Mouse (Mus musculus) lung, embryonic 15.5 days (tissue): ENCODE results near the gene Phactr1. TPM values are rescaled to one million over a fixed set of nuclear protein-coding genes. Genes with fewer than 3 reads are reported as not detected.

Source experiments
- ATAC-seq: fragments of 200-750 bp; cut with Nextera tagmentation; 2 replicates; pipeline ENCODE4 v1.8.0; 2017; ENCODE audit warnings: moderate number of reproducible peaks, borderline replicate concordance; ENCODE audit not compliant: low FRiP score, low TSS enrichment; ENCODE audit errors: extremely low read depth
- H3K27ac ChIP-seq: fragments of 300-500 bp; sonication (generic); 2 replicates; pipeline ENCODE4 v1.5.1; 2015; ENCODE audit warnings: moderate library complexity, mild to moderate bottlenecking, inconsistent platforms
- H3K27me3 ChIP-seq: fragments of 300-500 bp; sonication (generic); 2 replicates; pipeline ENCODE4 v1.6.1; 2015; ENCODE audit warnings: inconsistent platforms
- H3K36me3 ChIP-seq: fragments of 300-500 bp; sonication (generic); 2 replicates; pipeline ENCODE4 v1.6.1; 2015; ENCODE audit warnings: inconsistent platforms
- H3K4me1 ChIP-seq: fragments of 300-500 bp; sonication (generic); 2 replicates; pipeline ENCODE4 v1.6.1; 2015; ENCODE audit warnings: inconsistent platforms
- H3K4me2 ChIP-seq: fragments of 300-500 bp; sonication (generic); 2 replicates; pipeline ENCODE4 v1.6.1; 2015; ENCODE audit warnings: inconsistent platforms, mild to moderate bottlenecking, moderate library complexity
- H3K4me3 ChIP-seq: fragments of 300-500 bp; sonication (generic); 2 replicates; pipeline ENCODE4 v1.5.1; 2015; ENCODE audit warnings: mild to moderate bottlenecking, inconsistent platforms
- H3K9ac ChIP-seq: fragments of 300-500 bp; sonication (generic); 2 replicates; pipeline ENCODE4 v1.6.1; 2015; ENCODE audit warnings: inconsistent platforms
- H3K9me3 ChIP-seq: fragments of 300-500 bp; sonication (generic); 2 replicates; pipeline ENCODE4 v1.6.1; 2016; ENCODE audit warnings: inconsistent platforms
- WGBS: fragments of 180-500 bp; shearing (Covaris S2); methylation state at CpG from one replicate; pipeline ENCODE4 v1.1.7; 2015; 5-methylcytosine and 5-hydroxymethylcytosine counted together
- polyA plus RNA-seq: library from polyadenylated mRNA; unstranded; fragments of >200 nt; fragmentation: Nextera tagmentation; extraction: Ambion mirVana; gene quantifications from 2 replicates; pipeline ENCODE4 v1.2.1, GENCODE M21; 2015

The Phactr1 gene
- polyA plus RNA-seq, 1 experiment from 2014 or later, result 6.4 TPM

GRCm38 (mm10) chr13:43148692-43149091 lies 468.3 kb downstream of the Phactr1 start:
- Histone ChIP-seq H3K27me3 (no peaks in the 10 kb centered on the region), H3K4me3 (no peak overlapping the region), H3K4me2 (no peak overlapping the region), H3K27ac (no peak overlapping the region), H3K9me3 (no peaks in the 10 kb centered on the region), H3K36me3 (peaks cover 22% of the 10 kb centered on the region; the same call in 1 of the 2 replicates), H3K9ac (no peak overlapping the region), H3K4me1 (no peaks in the 10 kb centered on the region)
- WGBS, result 80% methylated on average over 4 of the region's 4 CpGs
- no peak for ATAC-seq

DNA sequence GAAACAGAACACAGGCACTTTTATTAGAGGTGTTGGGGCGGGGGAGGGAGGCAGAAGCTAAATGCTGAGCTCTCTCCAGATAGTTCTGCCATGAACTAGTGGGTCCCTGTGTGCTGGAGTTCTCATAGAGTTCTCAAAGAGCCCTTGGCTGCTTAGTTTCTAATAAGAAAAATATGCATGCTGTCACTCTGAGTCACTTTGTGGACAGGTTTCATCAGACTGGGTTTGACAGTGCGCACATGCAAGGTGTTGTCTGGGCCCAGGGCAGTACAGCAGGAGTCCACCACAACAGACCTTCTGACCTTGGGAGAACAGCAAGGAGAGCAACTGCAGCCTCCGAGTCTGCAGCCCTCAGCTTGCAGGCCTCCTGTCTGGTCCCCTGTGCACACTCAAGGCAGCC lies 469.2 kb downstream of the Phactr1 start:
- H3K27me3 ChIP-seq, result no peaks in the 10 kb centered on the region
- H3K9me3 ChIP-seq, result no peaks in the 10 kb centered on the region
- H3K27ac ChIP-seq, result no peak overlapping the region
- ATAC-seq, result no peak
- H3K36me3 ChIP-seq, result peaks cover 22% of the 10 kb centered on the region; the same call in 1 of the 2 replicates
- H3K4me2 ChIP-seq, result no peak overlapping the region
- no peak overlapping the region for H3K9ac ChIP-seq
- 85% methylated on average over 3 of the region's 3 CpGs for WGBS
- H3K4me1 ChIP-seq, result no peaks in the 10 kb centered on the region
- no peak overlapping the region for H3K4me3 ChIP-seq

DNA sequence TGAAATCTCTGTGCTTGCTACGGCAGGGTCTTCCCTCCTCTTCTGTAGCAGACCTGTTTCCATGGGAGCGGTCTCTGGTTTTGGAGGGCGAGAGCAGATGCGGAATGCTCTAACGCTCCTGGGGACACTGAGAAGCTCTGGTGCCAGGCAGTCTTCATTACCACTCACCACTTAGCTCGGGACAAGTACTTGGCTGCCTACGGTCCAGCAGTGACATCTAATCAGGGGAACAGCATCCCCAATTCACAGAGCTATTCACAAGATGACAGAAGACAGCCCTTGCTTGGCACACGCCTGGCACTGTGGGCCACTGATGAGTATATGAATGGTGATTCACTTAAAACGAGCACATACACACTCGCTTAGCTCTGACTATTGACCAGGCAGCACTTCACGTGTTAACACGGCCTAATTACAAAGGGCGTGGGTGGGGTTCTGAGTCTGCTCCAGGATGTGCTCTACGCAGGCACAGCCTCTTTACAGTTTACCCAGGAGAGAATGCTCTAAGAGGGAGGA lies 471.6 kb downstream of the Phactr1 start:
- H3K36me3 ChIP-seq, result peaks cover 22% of the 10 kb centered on the region; the same call in 1 of the 2 replicates
- H3K9ac ChIP-seq, result no peak overlapping the region
- ATAC-seq, result no peak
- no peaks in the 10 kb centered on the region for H3K27me3 ChIP-seq
- no peaks in the 10 kb centered on the region for H3K9me3 ChIP-seq
- H3K4me2 ChIP-seq, result no peak overlapping the region
- WGBS, result 86% methylated on average over 14 of the region's 14 CpGs
- H3K4me3 ChIP-seq, result no peak overlapping the region
- no peak overlapping the region for H3K27ac ChIP-seq
- H3K4me1 ChIP-seq, result no peaks in the 10 kb centered on the region

- Histone ChIP-seq H3K27ac (no peak overlapping the region), H3K4me1 (no peaks in the 10 kb centered on the region), H3K9me3 (no peaks in the 10 kb centered on the region), H3K27me3 (no peaks in the 10 kb centered on the region), H3K36me3 (peaks cover 8% of the 10 kb centered on the region; the same call in 1 of the 2 replicates), H3K4me3 (no peak overlapping the region), H3K9ac (no peak overlapping the region), H3K4me2 (no peak overlapping the region)
- 46% methylated on average over 5 of the region's 5 CpGs for WGBS
- ATAC-seq, result no peak
These were observed 476.9 kb downstream of the Phactr1 start for GRCm38 (mm10) chr13:43157370-43157769.

DNA sequence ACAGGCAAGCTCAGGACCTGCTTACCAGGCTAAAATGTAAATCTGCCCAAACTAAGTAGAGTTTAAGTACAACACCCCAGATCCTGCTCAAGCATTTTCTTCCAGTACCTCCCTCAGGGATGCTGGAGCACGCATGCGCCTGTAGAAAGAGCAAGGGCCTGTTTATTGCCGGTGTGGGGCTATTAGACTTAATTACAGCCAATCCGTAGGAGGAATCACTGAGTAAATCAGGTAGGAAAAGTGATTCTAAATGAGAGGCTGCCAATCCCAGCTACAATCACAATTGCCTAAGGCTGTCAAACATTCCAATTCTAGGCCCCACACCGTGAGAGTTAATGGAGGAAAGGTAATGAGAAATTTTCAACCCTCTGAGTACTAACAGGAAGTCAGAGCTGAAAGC lies 477.9 kb downstream of the Phactr1 start:
- WGBS, result 76% methylated on average over 5 of the region's 5 CpGs

GRCm38 (mm10) chr13:43159429-43159828 lies 479.0 kb downstream of the Phactr1 start:
- H3K4me3 ChIP-seq, result no peak overlapping the region
- H3K27ac ChIP-seq, result no peak overlapping the region
- H3K4me2 ChIP-seq, result no peak overlapping the region
- WGBS, result 37% methylated on average over 3 of the region's 3 CpGs
- ATAC-seq, result peak; percentile 72; the same call in 1 of the 2 replicates
- peaks cover 8% of the 10 kb centered on the region for H3K36me3 ChIP-seq
- no peaks in the 10 kb centered on the region for H3K27me3 ChIP-seq
- no peaks in the 10 kb centered on the region for H3K9me3 ChIP-seq
- no peaks in the 10 kb centered on the region for H3K4me1 ChIP-seq
- H3K9ac ChIP-seq, result no peak overlapping the region

More for the DNA sequence above, 477.9 kb downstream of the Phactr1 start:
- H3K27ac ChIP-seq, result no peak overlapping the region
- no peak overlapping the region for H3K9ac ChIP-seq
- no peaks in the 10 kb centered on the region for H3K9me3 ChIP-seq
- no peak overlapping the region for H3K4me3 ChIP-seq
- peaks cover 3% of the 10 kb centered on the region; the same call in 1 of the 2 replicates for H3K36me3 ChIP-seq
- no peaks in the 10 kb centered on the region for H3K27me3 ChIP-seq
- H3K4me2 ChIP-seq, result no peak overlapping the region
- no peak for ATAC-seq
- H3K4me1 ChIP-seq, result no peaks in the 10 kb centered on the region

GRCm38 (mm10) chr13:43167721-43168120 lies 487.3 kb downstream of the Phactr1 start:
- no peak overlapping the region for H3K4me2 ChIP-seq
- 74% methylated on average over 9 of the region's 9 CpGs for WGBS
- no peaks in the 10 kb centered on the region for H3K27me3 ChIP-seq
- H3K4me1 ChIP-seq, result peaks cover 11% of the 10 kb centered on the region
- no peak for ATAC-seq
- no peak overlapping the region for H3K9ac ChIP-seq
- H3K9me3 ChIP-seq, result no peaks in the 10 kb centered on the region
- no peak overlapping the region for H3K4me3 ChIP-seq
- no peak overlapping the region for H3K27ac ChIP-seq
- peaks cover 17% of the 10 kb centered on the region for H3K36me3 ChIP-seq

- under 1% methylated on average over 48 of the region's 48 CpGs for WGBS
- peak; percentile 94 for ATAC-seq
- peak within 1 kb of the TSS; percentile 68 for H3K4me3 ChIP-seq
These were observed 490.7 kb downstream of the Phactr1 start, which contains the start of gene Tbc1d7 for GRCm38 (mm10) chr13:43171020-43171710. Gene Tbc1d7 (minus strand): TSS chr13:43171501.

GRCm38 (mm10) chr13:43172036-43172713 lies 491.8 kb downstream of the Phactr1 start:
- no peak for ATAC-seq

More at GRCm38 (mm10) chr13:43171020-43171710, 490.7 kb downstream of the Phactr1 start, which contains the start of gene Tbc1d7:
- no peaks in the 10 kb centered on the region for H3K9me3 ChIP-seq
- H3K36me3 ChIP-seq, result no peaks in the 10 kb centered on the region
- H3K9ac ChIP-seq, result peak within 1 kb of the TSS; percentile 84
- H3K27ac ChIP-seq, result peak within 1 kb of the TSS; percentile 72
- no peaks in the 10 kb centered on the region for H3K27me3 ChIP-seq
- H3K4me1 ChIP-seq, result peaks cover 16% of the 10 kb centered on the region
- H3K4me2 ChIP-seq, result peak within 1 kb of the TSS; percentile 81

GRCm38 (mm10) chr13:43173262-43173661 lies 492.8 kb downstream of the Phactr1 start:
- Histone ChIP-seq H3K27ac (no peak overlapping the region), H3K9ac (no peak overlapping the region), H3K9me3 (no peaks in the 10 kb centered on the region), H3K4me1 (peaks cover 16% of the 10 kb centered on the region), H3K4me2 (peak overlapping the region; percentile 28; the same call in 1 of the 2 replicates), H3K36me3 (no peaks in the 10 kb centered on the region), H3K27me3 (no peaks in the 10 kb centered on the region), H3K4me3 (no peak overlapping the region)
- WGBS, result 12% methylated on average over 9 of the region's 9 CpGs
- no peak; the same call in 1 of the 2 replicates for ATAC-seq

More at GRCm38 (mm10) chr13:43172036-43172713, 491.8 kb downstream of the Phactr1 start:
- no peak overlapping the region for H3K9ac ChIP-seq
- H3K27me3 ChIP-seq, result no peaks in the 10 kb centered on the region
- H3K27ac ChIP-seq, result no peak overlapping the region
- H3K9me3 ChIP-seq, result no peaks in the 10 kb centered on the region
- peaks cover 16% of the 10 kb centered on the region for H3K4me1 ChIP-seq
- no peaks in the 10 kb centered on the region for H3K36me3 ChIP-seq
- H3K4me2 ChIP-seq, result peak overlapping the region; percentile 81
- H3K4me3 ChIP-seq, result peak overlapping the region; percentile 68
- 28% methylated on average over 14 of the region's 14 CpGs for WGBS

- Histone ChIP-seq H3K36me3 (no peaks in the 10 kb centered on the region), H3K27ac (no peak overlapping the region), H3K9me3 (no peaks in the 10 kb centered on the region), H3K4me3 (no peak overlapping the region), H3K4me2 (no peak overlapping the region), H3K9ac (no peak overlapping the region), H3K4me1 (peaks cover 15% of the 10 kb centered on the region), H3K27me3 (no peaks in the 10 kb centered on the region)
- 91% methylated on average over 3 of the region's 3 CpGs for WGBS
- ATAC-seq, result no peak
These were observed 496.3 kb downstream of the Phactr1 start for GRCm38 (mm10) chr13:43176676-43177075.

DNA sequence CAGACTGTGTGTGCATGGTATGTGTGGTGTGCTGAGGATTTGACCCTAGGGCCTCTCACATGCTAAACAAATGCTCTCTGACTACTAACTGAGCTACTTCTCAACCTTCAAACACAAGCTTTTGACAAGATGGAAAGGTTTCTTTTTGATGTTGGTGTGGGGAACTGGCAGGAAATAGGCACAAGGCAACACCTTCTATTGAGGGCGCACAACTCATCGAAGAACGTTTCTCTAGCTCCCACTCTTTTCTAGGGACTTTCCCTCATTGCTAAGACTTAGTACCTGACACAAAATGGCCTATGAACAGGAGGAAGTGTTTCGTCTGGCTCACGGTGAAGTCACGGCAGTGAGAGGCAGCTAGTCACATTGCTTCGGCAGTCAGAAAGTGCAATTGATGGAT lies 496.9 kb downstream of the Phactr1 start:
- Histone ChIP-seq H3K9me3 (no peaks in the 10 kb centered on the region), H3K27me3 (no peaks in the 10 kb centered on the region), H3K9ac (no peak overlapping the region), H3K4me2 (no peak overlapping the region), H3K4me1 (peaks cover 12% of the 10 kb centered on the region; the same call in 1 of the 2 replicates), H3K27ac (no peak overlapping the region), H3K36me3 (no peaks in the 10 kb centered on the region), H3K4me3 (no peak overlapping the region)
- no peak for ATAC-seq
- 71% methylated on average over 7 of the region's 7 CpGs for WGBS
